Comparison of ENCODE assay signal across 1 mouse cellular context in the genomic region with DNA sequence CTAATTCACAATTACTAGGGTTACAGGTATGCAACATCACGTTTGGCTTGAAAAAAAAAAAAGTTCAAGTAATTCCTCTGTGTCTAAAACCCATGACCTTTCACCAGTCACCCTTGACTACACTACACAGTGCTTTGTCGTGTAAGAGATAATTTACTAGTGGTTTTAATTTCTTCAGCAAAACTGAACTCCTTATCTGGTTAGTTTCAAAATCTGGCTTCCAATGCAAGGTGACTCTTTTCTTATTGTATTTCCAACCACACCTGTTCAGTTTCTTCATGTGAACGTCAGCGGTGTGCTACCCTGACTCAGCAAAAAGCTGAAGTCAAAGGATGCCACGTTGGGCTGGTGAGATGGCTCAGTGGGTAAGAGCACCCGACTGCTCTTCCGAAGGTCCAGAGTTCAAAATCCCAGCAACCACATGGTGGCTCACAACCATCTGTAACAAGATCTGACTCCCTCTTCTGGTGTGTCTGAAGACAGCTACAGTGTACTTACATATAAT.
A peak's percentile ranks its signal among the peaks of the same experiment; 100 is the strongest.
TF ChIP-seq lines count a peak whose summit lies in the region.

No protein-coding gene starts in this region.

TF ChIP-seq in MEL, 35 proteins besides CTCF, POLR2A, EP300 and RAD21:
- TF ChIP-seq MAFK (IDR thresholded peaks at IDR 0.05; ENCODE audit: borderline replicate concordance, low read depth, low read length): peak; percentile 27; the same call in 1 of the 2 replicates
